Mouse (Mus musculus) ES-Bruce4 (cell line): ENCODE results near the gene Lama4.
A peak's percentile ranks its signal among the peaks of the same experiment; 100 is the strongest.

Experiments
- CTCF ChIP-seq: IDR thresholded peaks from one replicate; pipeline ENCODE4 v1.8.1; 2011; ENCODE audit warnings: low read depth, low read length
- EP300 ChIP-seq: IDR thresholded peaks from 2 replicates; pipeline ENCODE4 v1.6.1; 2011; ENCODE audit warnings: low read depth, low read length; ENCODE audit not compliant: insufficient read depth
- POLR2A ChIP-seq: IDR thresholded peaks from one replicate; pipeline ENCODE4 v1.8.1; 2011; ENCODE audit warnings: low read length; ENCODE audit not compliant: insufficient read depth

DNA sequence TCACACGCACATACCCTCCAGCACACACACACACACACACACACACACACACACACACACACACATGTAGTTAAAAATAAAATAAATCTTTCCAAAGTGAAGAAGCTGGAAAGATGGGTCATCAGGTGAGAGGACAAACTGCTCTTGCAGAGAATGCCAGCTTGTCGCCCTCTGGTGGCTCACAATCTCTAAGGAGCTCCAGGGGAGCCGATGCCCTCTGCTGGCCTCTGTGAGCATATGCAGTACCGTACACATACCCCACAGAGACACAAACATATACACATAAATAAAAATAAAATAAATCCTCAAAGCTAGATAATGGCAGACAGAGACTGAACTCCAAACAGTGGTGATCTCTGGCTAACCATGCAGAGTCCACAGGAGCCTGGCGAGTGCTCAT, 99.4 kb downstream of the Lama4 start:
- TF ChIP-seq CTCF (peak; percentile 98), EP300 (no peak), POLR2A (no peak)
